Mouse (Mus musculus): ENCODE measurements at regions not wholly inside any gene's neighbourhood (a gene's known extent, or its start where the extent isn't known, plus 50 kb on each side); places are given as distances from the start of the nearest gene placed in this dataset.
"Not testable (repeated sequence)": the region's sequence is repeated elsewhere in the genome, so short reads cannot be mapped to it uniquely, and the experiment has no call there.

DNA sequence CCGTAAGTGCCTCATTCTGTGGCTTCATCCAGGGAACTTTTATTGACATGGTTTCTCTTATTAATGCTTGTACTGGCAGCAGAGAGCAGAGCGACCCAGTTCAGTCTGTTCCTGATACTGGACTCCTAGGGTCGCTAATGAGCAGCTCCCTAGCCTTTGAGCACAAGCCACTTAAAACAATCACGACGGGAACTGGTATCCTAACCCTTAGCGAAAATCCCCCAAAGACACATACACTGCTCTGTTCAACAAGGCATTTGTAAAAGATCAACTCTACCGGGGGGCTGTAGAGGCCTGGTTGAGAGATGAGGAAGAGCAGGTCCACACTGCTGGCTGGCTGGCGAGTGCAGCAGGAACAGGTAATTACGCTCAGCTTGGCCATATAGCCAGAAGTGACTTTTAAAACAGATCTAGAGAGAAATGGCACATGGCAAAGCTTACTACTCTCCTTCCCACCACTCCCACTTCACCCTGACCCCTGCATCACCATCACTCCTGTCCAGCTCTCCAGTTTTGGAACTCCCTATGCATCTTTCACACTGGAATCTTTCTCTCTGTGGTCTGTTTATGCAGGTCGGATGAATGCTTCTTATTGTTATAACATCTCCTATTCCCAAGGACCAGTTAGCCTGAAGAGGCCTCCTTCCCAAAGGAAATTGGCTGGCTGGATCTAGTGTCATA is 128.1 kb upstream of the Cenpw start:
- Histone ChIP-seq H3K4me2 (ENCODE audit: low read depth, low read length) (no peak overlapping the region), H3K36me3 (ENCODE audit: insufficient read depth, low read length) (no peaks in the 10 kb centered on the region), H3K27me3 (ENCODE audit: insufficient read depth, low read length) (no peaks in the 10 kb centered on the region), H3K4me3 (ENCODE audit: low read length) (no peak overlapping the region), H3K27ac (no peak overlapping the region), H3K9ac (replicated peaks; ENCODE audit: low read length) (no peak overlapping the region), H3K4me1 (ENCODE audit: insufficient read depth, low read length) (no peaks in the 10 kb centered on the region), H3K9me3 (ENCODE audit: low read length) (no peaks in the 10 kb centered on the region)
- ATAC-seq (peak; percentile 27; the same call in 1 of the 2 replicates), DNase-seq (ENCODE audit: low spot score) (no peak)
- TF ChIP-seq CTCF (IDR thresholded peaks at IDR 0.05; ENCODE audit: low read depth): no peak
- WGBS: 56% methylated on average over 10 of the region's 10 CpGs

DNA sequence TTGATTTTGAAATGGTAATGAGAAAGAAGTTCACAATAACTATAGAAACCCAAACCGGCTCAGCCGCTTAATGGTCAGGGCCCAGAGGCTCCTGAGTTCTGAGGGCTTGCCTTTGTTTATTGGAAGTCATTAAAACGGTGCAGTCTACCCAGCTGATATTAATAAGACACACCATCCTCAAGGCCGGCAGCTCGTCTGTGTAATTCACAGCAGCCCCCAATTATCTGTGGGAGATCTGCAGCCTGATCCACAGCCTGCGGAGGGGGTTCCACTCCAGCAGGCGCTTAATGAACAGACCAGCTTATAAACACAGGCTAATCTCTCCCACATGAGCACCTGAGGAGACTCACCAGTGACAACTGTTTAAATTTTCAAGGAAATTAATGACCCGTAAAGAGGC is 127.5 kb upstream of the Cenpw start:
- H3K4me2 ChIP-seq (ENCODE audit: low read depth, low read length): no peak overlapping the region
- no peak overlapping the region for H3K27ac ChIP-seq
- ATAC-seq (peak; percentile 76), DNase-seq (ENCODE audit: low spot score) (peak; percentile 42)
- H3K9me3 ChIP-seq (ENCODE audit: low read length): no peaks in the 10 kb centered on the region
- 40% methylated on average over 8 of the region's 8 CpGs for WGBS
- no peak overlapping the region for H3K9ac ChIP-seq (replicated peaks; ENCODE audit: low read length)
- no peaks in the 10 kb centered on the region for H3K27me3 ChIP-seq (ENCODE audit: insufficient read depth, low read length)
- no peaks in the 10 kb centered on the region for H3K4me1 ChIP-seq (ENCODE audit: insufficient read depth, low read length)
- no peak for TF ChIP-seq CTCF (IDR thresholded peaks at IDR 0.05; ENCODE audit: low read depth)
- H3K36me3 ChIP-seq (ENCODE audit: insufficient read depth, low read length): no peaks in the 10 kb centered on the region
- H3K4me3 ChIP-seq (ENCODE audit: low read length): no peak overlapping the region

DNA sequence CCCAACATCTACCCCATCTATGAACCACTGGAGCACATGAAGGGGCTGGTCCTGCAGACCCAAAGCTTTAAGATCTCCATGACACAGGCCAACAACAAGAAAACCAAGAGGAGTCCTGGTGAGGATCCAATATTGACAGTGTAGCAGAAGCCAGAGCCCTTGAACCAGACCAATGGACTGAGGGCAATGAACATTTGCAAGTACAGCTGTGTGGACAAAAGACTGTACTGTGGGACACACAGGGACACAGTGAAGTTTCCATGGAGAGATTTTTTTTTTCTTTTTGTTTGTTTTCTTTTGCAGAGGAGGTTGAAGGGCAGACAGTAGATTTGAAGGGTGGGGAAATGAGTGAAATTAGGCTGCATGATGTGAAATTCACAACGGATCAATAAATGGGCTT is 126.5 kb upstream of the Cenpw start:
- no peak overlapping the region for H3K4me2 ChIP-seq (ENCODE audit: low read depth, low read length)
- DNase-seq (ENCODE audit: low spot score): no peak
- no peaks in the 10 kb centered on the region for H3K36me3 ChIP-seq (ENCODE audit: insufficient read depth, low read length)
- H3K9ac ChIP-seq (replicated peaks; ENCODE audit: low read length): no peak overlapping the region
- no peak for TF ChIP-seq CTCF (IDR thresholded peaks at IDR 0.05; ENCODE audit: low read depth)
- 52% methylated on average over 1 of the region's 1 CpGs for WGBS
- 0 out of 2 replicates have a peak, but pooled peaks have one; percentile 27 for ATAC-seq
- H3K27ac ChIP-seq: no peak overlapping the region
- H3K4me3 ChIP-seq (ENCODE audit: low read length): no peak overlapping the region
- no peaks in the 10 kb centered on the region for H3K9me3 ChIP-seq (ENCODE audit: low read length)
- H3K4me1 ChIP-seq (ENCODE audit: insufficient read depth, low read length): no peaks in the 10 kb centered on the region
- H3K27me3 ChIP-seq (ENCODE audit: insufficient read depth, low read length): no peaks in the 10 kb centered on the region

DNA sequence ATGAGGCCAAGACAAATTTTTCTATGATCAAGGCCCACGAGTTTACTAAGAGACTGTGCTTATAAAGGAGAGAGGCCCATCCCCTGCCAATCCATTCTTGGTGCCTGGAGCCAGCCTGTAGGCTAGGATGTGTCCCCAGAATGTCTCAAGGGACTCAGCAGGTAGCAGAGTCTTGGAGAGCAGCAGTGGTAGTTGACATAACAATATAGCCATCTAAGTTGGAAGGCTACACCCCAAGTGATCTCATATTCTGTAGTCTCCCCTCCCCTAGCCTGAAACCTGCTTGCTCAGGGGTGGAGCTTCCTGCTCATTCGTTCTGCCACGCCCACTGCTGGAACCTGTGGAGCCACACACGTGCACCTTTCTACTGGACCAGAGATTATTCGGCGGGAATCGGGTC is 95.5 kb upstream of the Cenpw start:
- H3K9ac ChIP-seq (replicated peaks; ENCODE audit: low read length); H3K27ac ChIP-seq; H3K36me3 ChIP-seq (ENCODE audit: insufficient read depth, low read length); H3K4me2 ChIP-seq (ENCODE audit: low read depth, low read length); DNase-seq (ENCODE audit: low spot score); H3K27me3 ChIP-seq (ENCODE audit: insufficient read depth, low read length); H3K4me1 ChIP-seq (ENCODE audit: insufficient read depth, low read length); H3K4me3 ChIP-seq (ENCODE audit: low read length); H3K9me3 ChIP-seq (ENCODE audit: low read length); ATAC-seq: not testable (repeated sequence)
- no CpG with 5 or more reads among the region's 7 CpGs for WGBS

DNA sequence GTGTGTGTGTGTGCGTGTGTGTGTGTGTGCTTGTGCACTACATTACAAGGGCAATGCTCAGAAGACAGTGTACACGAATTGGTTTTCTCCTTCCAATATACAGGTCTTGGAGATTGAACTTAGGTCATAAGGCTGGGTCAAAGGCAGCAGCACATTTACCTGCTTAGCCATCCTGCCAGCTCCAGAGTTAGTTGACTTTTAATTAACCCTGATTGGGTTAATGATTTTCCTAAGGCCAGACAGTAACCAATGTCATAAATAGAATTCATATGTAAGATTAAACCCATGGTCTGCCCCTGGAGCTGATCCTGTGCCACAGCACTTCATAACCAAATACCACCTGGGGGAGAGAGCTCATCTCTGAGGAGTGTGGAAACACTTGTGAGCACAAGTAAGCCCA is 81.3 kb upstream of the Cenpw start:
- no peak overlapping the region for H3K4me3 ChIP-seq (ENCODE audit: low read length)
- H3K27me3 ChIP-seq (ENCODE audit: insufficient read depth, low read length): no peaks in the 10 kb centered on the region
- no peak for TF ChIP-seq CTCF (IDR thresholded peaks at IDR 0.05; ENCODE audit: low read depth)
- 83% methylated on average over 2 of the region's 2 CpGs for WGBS
- no peaks in the 10 kb centered on the region for H3K36me3 ChIP-seq (ENCODE audit: insufficient read depth, low read length)
- H3K9ac ChIP-seq (replicated peaks; ENCODE audit: low read length): no peak overlapping the region
- H3K27ac ChIP-seq: no peak overlapping the region
- ATAC-seq (no peak), DNase-seq (ENCODE audit: low spot score) (no peak)
- no peaks in the 10 kb centered on the region for H3K4me1 ChIP-seq (ENCODE audit: insufficient read depth, low read length)
- H3K9me3 ChIP-seq (ENCODE audit: low read length): no peaks in the 10 kb centered on the region
- H3K4me2 ChIP-seq (ENCODE audit: low read depth, low read length): no peak overlapping the region

DNA sequence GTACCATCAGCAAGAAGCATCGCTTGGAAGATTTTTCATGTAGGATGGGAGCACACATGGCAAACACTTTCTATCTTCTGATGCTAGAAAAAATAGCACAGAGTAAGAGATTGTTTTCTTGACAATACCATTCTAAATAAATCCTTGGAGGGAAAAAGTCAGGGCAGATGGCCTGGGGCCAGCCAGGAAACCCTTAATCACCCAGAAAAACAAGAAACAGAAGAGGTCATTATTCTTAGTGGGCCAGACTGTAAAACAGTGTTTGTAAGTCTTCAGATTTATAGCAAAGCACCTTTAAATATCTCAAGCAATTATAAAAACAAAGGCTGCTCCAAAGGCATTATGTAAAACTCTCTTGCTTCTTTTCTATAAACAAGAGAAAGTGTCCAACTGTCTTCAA is 80.1 kb upstream of the Cenpw start:
- DNase-seq (ENCODE audit: low spot score) (no peak), ATAC-seq (no peak)
- Histone ChIP-seq H3K27me3 (ENCODE audit: insufficient read depth, low read length) (no peaks in the 10 kb centered on the region), H3K4me1 (ENCODE audit: insufficient read depth, low read length) (no peaks in the 10 kb centered on the region), H3K27ac (no peak overlapping the region), H3K4me2 (ENCODE audit: low read depth, low read length) (no peak overlapping the region), H3K9ac (replicated peaks; ENCODE audit: low read length) (no peak overlapping the region), H3K4me3 (ENCODE audit: low read length) (no peak overlapping the region), H3K9me3 (ENCODE audit: low read length) (no peaks in the 10 kb centered on the region), H3K36me3 (ENCODE audit: insufficient read depth, low read length) (no peaks in the 10 kb centered on the region)
- TF ChIP-seq CTCF (IDR thresholded peaks at IDR 0.05; ENCODE audit: low read depth): no peak
- 88% methylated on average over 1 of the region's 1 CpGs for WGBS

DNA sequence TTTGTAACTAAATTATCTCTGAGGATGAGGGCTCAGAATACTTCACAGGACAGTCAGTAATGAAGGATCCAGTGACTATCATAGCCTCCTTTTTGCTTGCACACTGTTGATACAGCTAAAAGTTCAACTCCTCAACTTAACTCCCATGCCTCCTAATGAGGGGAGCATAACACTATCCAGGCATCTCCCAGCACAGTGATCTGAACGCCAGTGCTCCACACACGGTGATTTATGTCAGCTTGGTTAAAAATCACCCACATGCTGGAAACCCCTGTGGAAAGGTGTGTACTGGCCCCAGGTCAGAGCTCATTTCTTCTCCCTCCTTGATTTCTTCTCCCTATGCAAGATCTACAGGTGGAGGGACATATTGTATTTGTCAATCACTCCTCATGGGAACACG is 79.6 kb upstream of the Cenpw start:
- 70% methylated on average over 3 of the region's 3 CpGs for WGBS
- TF ChIP-seq CTCF (IDR thresholded peaks at IDR 0.05; ENCODE audit: low read depth): no peak
- ATAC-seq: no peak

More for the DNA sequence above, 79.6 kb upstream of the Cenpw start:
- H3K27me3 ChIP-seq (ENCODE audit: insufficient read depth, low read length): no peaks in the 10 kb centered on the region
- no peak overlapping the region for H3K4me2 ChIP-seq (ENCODE audit: low read depth, low read length)
- H3K9me3 ChIP-seq (ENCODE audit: low read length): no peaks in the 10 kb centered on the region
- no peaks in the 10 kb centered on the region for H3K4me1 ChIP-seq (ENCODE audit: insufficient read depth, low read length)
- H3K4me3 ChIP-seq (ENCODE audit: low read length): no peak overlapping the region
- no peaks in the 10 kb centered on the region for H3K36me3 ChIP-seq (ENCODE audit: insufficient read depth, low read length)
- no peak overlapping the region for H3K9ac ChIP-seq (replicated peaks; ENCODE audit: low read length)
- no peak overlapping the region for H3K27ac ChIP-seq
- no peak for DNase-seq (ENCODE audit: low spot score)

Data from hindbrain, postnatal 0 days (tissue).